In genomic region chr7:78913649-78914544, GRCm38 (mm10) we compare ENCODE assay signal across 9 mouse cellular contexts. TPM values are rescaled to one million over a fixed set of nuclear protein-coding genes. Genes with fewer than 3 reads are reported as not detected.
DNase-seq lines count a peak whose midpoint lies in the region; ATAC-seq and TF ChIP-seq lines count a peak whose summit lies in the region.
"Had no signal": no experiment of that assay in that cellular context is flagged by ENCODE, and none has a peak within 500 bp of the region (broad histone marks: within the 10 kb centered on the region; RNA-seq: fewer than 3 reads in every experiment).

No protein-coding gene starts in this region.

- peak overlapping the region; percentile 29 for H3K4me3 ChIP-seq in myocyte
- H3K4me3 ChIP-seq: neural tube, embryonic 12.5 days had no signal

- DNase-seq in gastrocnemius, postnatal 25 days = peak; percentile 41
- DNase-seq in gastrocnemius, postnatal 14 days = no peak
- DNase-seq in MEL-GATA-1-ER (ENCODE audit: extremely low read depth, low read depth) = peak; percentile 74
- peak; percentile 26 for DNase-seq in kidney, postnatal 14 days
- DNase-seq in urinary bladder, postnatal 25 days (ENCODE audit: low spot score) = peak; percentile 77
- no peak for DNase-seq in left cerebral cortex, postnatal 36 days (ENCODE audit: low spot score in 2 of 2)

- peak; percentile 37 for TF ChIP-seq POLR2A in myocyte (IDR thresholded peaks at IDR 0.05; ENCODE audit: insufficient read length, low read depth)

- no peaks in the 10 kb centered on the region for H3K79me2 ChIP-seq in myocyte (ENCODE audit: control insufficient read depth, insufficient read depth)

- H3K27me3 ChIP-seq in myocyte (ENCODE audit: control insufficient read depth, insufficient read depth, insufficient read length) = no peaks in the 10 kb centered on the region
- H3K27me3 ChIP-seq: neural tube, embryonic 12.5 days had no signal

- peak overlapping the region; percentile 94 for H3K4me2 ChIP-seq in myocyte (ENCODE audit: low read depth)
- H3K4me2 ChIP-seq: neural tube, embryonic 12.5 days had no signal

- peak; percentile 73 for ATAC-seq in erythroid progenitor cell, adult 5-6 weeks (replicated peaks; ENCODE audit: low FRiP score, poor library complexity, severe bottlenecking)

- no peak overlapping the region for H3ac ChIP-seq in myocyte (ENCODE audit: control insufficient read depth, insufficient read length)

- H3K36me3 ChIP-seq in myocyte (ENCODE audit: control insufficient read depth, insufficient read depth) = peaks cover 4% of the 10 kb centered on the region

- intact Hi-C loops in gastrocnemius, postnatal 14 days (cut with DNase I; ENCODE audit: low total_unique reads) = no loop called here
- intact Hi-C loops in left cerebral cortex, postnatal 36 days (cut with DNase I) = no loop called here

TF ChIP-seq in myocyte, 11 proteins besides CTCF, POLR2A, EP300 and RAD21:
- TF ChIP-seq SRF (IDR thresholded peaks at IDR 0.05; ENCODE audit: control insufficient read depth, insufficient read length, low read depth) = no peak
- peak; percentile 92 for TF ChIP-seq CEBPB (IDR thresholded peaks at IDR 0.05; ENCODE audit: insufficient read depth, poor library complexity, severe bottlenecking)
- TF ChIP-seq MAX (IDR thresholded peaks at IDR 0.05; ENCODE audit: low read depth) = no peak
- no peak for TF ChIP-seq TCF3 (IDR thresholded peaks at IDR 0.05; ENCODE audit: insufficient read length, low read depth)
- no peak for TF ChIP-seq REST (IDR thresholded peaks at IDR 0.05; ENCODE audit: insufficient read depth, insufficient read length)
- no peak for TF ChIP-seq E2F4 (IDR thresholded peaks at IDR 0.05; ENCODE audit: insufficient read depth)
- peak in 1 of 3 experiments; percentile 57 for TF ChIP-seq MYOD1 (IDR thresholded peaks at IDR 0.05; ENCODE audit: control insufficient read depth in 1 of 3, insufficient read length in 2 of 3, low read depth in 2 of 3)
- TF ChIP-seq USF1 (IDR thresholded peaks at IDR 0.05; ENCODE audit: low read depth) = no peak
- no peak for TF ChIP-seq TCF12 (IDR thresholded peaks at IDR 0.05; ENCODE audit: insufficient read depth, poor library complexity, severe bottlenecking)
- TF ChIP-seq MYOG (IDR thresholded peaks at IDR 0.05; ENCODE audit: control insufficient read depth in 1 of 3, insufficient read depth in 1 of 3, insufficient read length in 2 of 3, low read depth in 2 of 3) = no peak
- TF ChIP-seq POLR2AphosphoS2 (IDR thresholded peaks at IDR 0.05; ENCODE audit: insufficient read length, low read depth) = peak; percentile 2

RNA-seq across cellular contexts. Expression of gene Isg20, which starts 0.7 kb away (rescaled TPM):
- total RNA-seq in gastrocnemius, postnatal 25 days (2021) = 1 to 10 TPM in 1 of 2 experiments, under 1 TPM in 1; 0.69 to 3.2 TPM
- total RNA-seq in gastrocnemius, postnatal 14 days (2021) = 1 to 10 TPM; 1.0 to 1.2 TPM
- total RNA-seq in erythroid progenitor cell, adult 5-6 weeks (2015; ENCODE audit: low replicate concordance) = 649 and 766 TPM in 2 replicates
- 322 and 333 TPM in 2 replicates for total RNA-seq in erythroid progenitor cell, adult 5-6 weeks (2017; ENCODE audit: low replicate concordance)
- 10.5 TPM for polyA plus RNA-seq in myocyte (2012; fragmentation: generic; extraction: Trizol)
- 1 to 10 TPM; 1.2 TPM for total RNA-seq in left cerebral cortex, postnatal 36 days (2021)

RNA-seq across cellular contexts. Expression of gene Aen, which starts 18.2 kb away (rescaled TPM):
- total RNA-seq in gastrocnemius, postnatal 25 days (2021) = 10 to 100 TPM; 42.4 to 44.6 TPM
- 10 to 100 TPM; 23.2 to 27.5 TPM for total RNA-seq in gastrocnemius, postnatal 14 days (2021)
- total RNA-seq in erythroid progenitor cell, adult 5-6 weeks (2015; ENCODE audit: low replicate concordance) = 5.9 and 6.5 TPM in 2 replicates
- 5.1 and 9.4 TPM in 2 replicates for total RNA-seq in erythroid progenitor cell, adult 5-6 weeks (2017; ENCODE audit: low replicate concordance)
- polyA plus RNA-seq in myocyte (2012; fragmentation: generic; extraction: Trizol) = 52.8 TPM
- total RNA-seq in left cerebral cortex, postnatal 36 days (2021) = 10 to 100 TPM; 20.2 to 24.0 TPM

Comparison
In these comparisons a context has a peak if more than half of its experiments do, and no peak if none do; other contexts are left out.
1. DNase-seq: peak in gastrocnemius, postnatal 25 days (single experiment), MEL-GATA-1-ER (single experiment), kidney, postnatal 14 days (single experiment) and urinary bladder, postnatal 25 days (single experiment); none in gastrocnemius, postnatal 14 days (single experiment) and left cerebral cortex, postnatal 36 days (0 of 2).
2. RNA of gene Isg20, which starts 0.7 kb away (total RNA-seq): 322 to 766 TPM in erythroid progenitor cell, adult 5-6 weeks; 0.69 to 3.2 TPM in gastrocnemius, postnatal 25 days, 1.0 to 1.2 TPM in gastrocnemius, postnatal 14 days and 1.2 TPM in left cerebral cortex, postnatal 36 days; every median in the first group is over 10 times any median in the second.